Mouse (Mus musculus) hindbrain, embryonic 13.5 days (tissue): ENCODE data around the gene Map3k14. TPM values are rescaled to one million over a fixed set of nuclear protein-coding genes. Genes with fewer than 3 reads are reported as not detected.
A peak's percentile ranks its signal among the peaks of the same experiment; 100 is the strongest.

Experiments used
- ATAC-seq: fragments of 200-750 bp; cut with Nextera tagmentation; 2 replicates; pipeline ENCODE4 v1.8.0; 2017; ENCODE audit warnings: moderate TSS enrichment; ENCODE audit not compliant: low FRiP score
- H3K27ac ChIP-seq: fragments of 300-500 bp; sonication (generic); 2 replicates; pipeline ENCODE4 v1.5.1; 2015; ENCODE audit warnings: inconsistent platforms, mild to moderate bottlenecking, moderate library complexity
- H3K27me3 ChIP-seq: fragments of 300-500 bp; sonication (generic); 2 replicates; pipeline ENCODE4 v1.6.1; 2015; ENCODE audit warnings: mild to moderate bottlenecking, inconsistent platforms
- H3K36me3 ChIP-seq: fragments of 300-500 bp; sonication (generic); 2 replicates; pipeline ENCODE4 v1.6.1; 2015; ENCODE audit warnings: mild to moderate bottlenecking, inconsistent platforms
- H3K4me1 ChIP-seq: fragments of 300-500 bp; sonication (generic); replicated peaks from 2 replicates; pipeline ENCODE4 v1.6.1; 2015; ENCODE audit warnings: inconsistent platforms
- H3K4me2 ChIP-seq: fragments of 300-500 bp; sonication (generic); 2 replicates; pipeline ENCODE4 v1.6.1; 2015; ENCODE audit warnings: inconsistent platforms, mild to moderate bottlenecking, moderate library complexity
- H3K4me3 ChIP-seq: fragments of 300-500 bp; sonication (generic); 2 replicates; pipeline ENCODE4 v1.5.1; 2015; ENCODE audit warnings: mild to moderate bottlenecking, inconsistent platforms
- H3K9ac ChIP-seq: fragments of 300-500 bp; sonication (generic); 2 replicates; pipeline ENCODE4 v1.6.1; 2015; ENCODE audit warnings: mild to moderate bottlenecking, inconsistent platforms
- H3K9me3 ChIP-seq: fragments of 300-500 bp; sonication (generic); 2 replicates; pipeline ENCODE4 v1.6.1; 2016; ENCODE audit warnings: inconsistent platforms
- WGBS: fragments of 180-500 bp; shearing (Covaris S2); methylation state at CpG from one replicate; pipeline ENCODE4 v1.1.7; 2015; 5-methylcytosine and 5-hydroxymethylcytosine counted together
- polyA plus RNA-seq: library from polyadenylated mRNA; unstranded; fragments of >200 nt; fragmentation: Nextera tagmentation; extraction: Ambion mirVana; gene quantifications from 2 replicates; pipeline ENCODE4 v1.2.1, GENCODE M21; 2015

The Map3k14 gene
- polyA plus RNA-seq, 1 experiment from 2014 or later: 3.2 TPM

GRCm38 (mm10) chr11:103257938-103258481 lies 9.3 kb downstream of the Map3k14 start:
- peaks cover 24% of the 10 kb centered on the region for H3K4me1 ChIP-seq
- H3K9me3 ChIP-seq: no peaks in the 10 kb centered on the region
- no peak overlapping the region for H3K4me3 ChIP-seq
- H3K9ac ChIP-seq: no peak overlapping the region
- no peak overlapping the region for H3K27ac ChIP-seq
- H3K27me3 ChIP-seq: no peaks in the 10 kb centered on the region
- H3K36me3 ChIP-seq: no peaks in the 10 kb centered on the region
- WGBS: 95% methylated on average over 4 of the region's 4 CpGs
- H3K4me2 ChIP-seq: no peak overlapping the region
- ATAC-seq: no peak

GRCm38 (mm10) chr11:103253605-103254004 lies 13.7 kb downstream of the Map3k14 start:
- Histone ChIP-seq H3K4me2 (no peak overlapping the region), H3K27me3 (no peaks in the 10 kb centered on the region), H3K4me1 (peaks cover 18% of the 10 kb centered on the region), H3K36me3 (no peaks in the 10 kb centered on the region), H3K27ac (no peak overlapping the region), H3K9me3 (no peaks in the 10 kb centered on the region), H3K4me3 (no peak overlapping the region), H3K9ac (no peak overlapping the region)
- ATAC-seq: no peak
- 92% methylated on average over 5 of the region's 5 CpGs for whole genome bisulfite sequencing

- Histone ChIP-seq H3K9ac (no peak overlapping the region), H3K4me3 (no peak overlapping the region), H3K9me3 (no peaks in the 10 kb centered on the region), H3K27ac (no peak overlapping the region), H3K4me1 (peaks cover 30% of the 10 kb centered on the region), H3K27me3 (no peaks in the 10 kb centered on the region), H3K4me2 (no peak overlapping the region), H3K36me3 (no peaks in the 10 kb centered on the region)
- ATAC-seq: no peak
- WGBS: 93% methylated on average over 5 of the region's 5 CpGs
These were observed 14.9 kb downstream of the Map3k14 start for GRCm38 (mm10) chr11:103252380-103252779.

GRCm38 (mm10) chr11:103250324-103250723 lies 16.9 kb downstream of the Map3k14 start:
- Histone ChIP-seq H3K27me3 (no peaks in the 10 kb centered on the region), H3K27ac (no peak overlapping the region), H3K9ac (no peak overlapping the region), H3K4me3 (no peak overlapping the region), H3K9me3 (no peaks in the 10 kb centered on the region), H3K4me1 (peaks cover 41% of the 10 kb centered on the region), H3K36me3 (no peaks in the 10 kb centered on the region), H3K4me2 (no peak overlapping the region)
- ATAC-seq: no peak
- 99% methylated on average over 3 of the region's 3 CpGs for WGBS

DNA sequence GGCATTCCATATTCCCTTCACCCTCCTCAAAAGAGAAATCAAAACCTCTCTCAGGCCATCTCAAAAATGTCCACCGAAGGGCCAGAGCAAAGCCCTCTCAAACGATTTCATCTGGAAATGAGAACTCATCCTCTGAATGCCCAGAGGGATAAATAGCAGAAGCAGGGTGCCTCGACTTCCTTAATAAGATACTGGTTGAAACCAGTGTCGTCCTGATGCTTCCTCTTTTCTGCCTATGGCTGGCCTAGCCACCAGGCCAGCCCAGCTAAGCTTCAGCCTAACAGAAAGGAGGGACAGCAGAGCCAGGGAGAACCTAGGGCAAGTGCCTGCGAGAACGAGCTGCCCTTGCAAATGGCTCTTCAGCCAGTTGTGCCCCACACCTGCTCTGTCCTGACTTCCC lies 17.8 kb downstream of the Map3k14 start:
- Histone ChIP-seq H3K4me2 (no peak overlapping the region), H3K4me3 (no peak overlapping the region), H3K4me1 (peaks cover 48% of the 10 kb centered on the region), H3K27ac (no peak overlapping the region), H3K27me3 (no peaks in the 10 kb centered on the region), H3K9ac (no peak overlapping the region), H3K9me3 (no peaks in the 10 kb centered on the region), H3K36me3 (no peaks in the 10 kb centered on the region)
- ATAC-seq: no peak
- WGBS: 69% methylated on average over 6 of the region's 6 CpGs

DNA sequence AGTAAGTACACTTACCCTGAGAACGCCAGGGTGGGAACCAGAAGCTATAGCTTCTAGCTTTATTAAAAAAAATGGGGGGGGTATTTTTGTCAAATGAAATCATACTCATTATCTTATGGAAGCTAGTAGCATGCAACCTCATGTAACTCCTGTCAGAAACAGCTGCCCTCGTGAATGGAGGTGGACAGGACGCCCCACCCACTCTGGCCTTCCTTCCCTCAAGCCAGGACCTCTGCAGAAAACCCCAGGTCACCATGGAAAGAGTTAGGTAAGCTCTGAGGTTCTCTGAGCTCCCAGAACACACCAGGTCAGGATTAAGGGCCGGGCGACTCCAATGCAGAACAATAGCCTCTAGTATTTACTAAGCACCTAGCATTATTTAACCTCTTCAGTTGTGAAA lies 18.4 kb downstream of the Map3k14 start:
- no peak overlapping the region for H3K27ac ChIP-seq
- no peak for ATAC-seq
- H3K36me3 ChIP-seq: no peaks in the 10 kb centered on the region
- no peaks in the 10 kb centered on the region for H3K9me3 ChIP-seq
- H3K4me2 ChIP-seq: no peak overlapping the region
- H3K9ac ChIP-seq: no peak overlapping the region
- H3K4me3 ChIP-seq: no peak overlapping the region
- H3K27me3 ChIP-seq: no peaks in the 10 kb centered on the region
- 72% methylated on average over 5 of the region's 5 CpGs for WGBS
- H3K4me1 ChIP-seq: peaks cover 48% of the 10 kb centered on the region

DNA sequence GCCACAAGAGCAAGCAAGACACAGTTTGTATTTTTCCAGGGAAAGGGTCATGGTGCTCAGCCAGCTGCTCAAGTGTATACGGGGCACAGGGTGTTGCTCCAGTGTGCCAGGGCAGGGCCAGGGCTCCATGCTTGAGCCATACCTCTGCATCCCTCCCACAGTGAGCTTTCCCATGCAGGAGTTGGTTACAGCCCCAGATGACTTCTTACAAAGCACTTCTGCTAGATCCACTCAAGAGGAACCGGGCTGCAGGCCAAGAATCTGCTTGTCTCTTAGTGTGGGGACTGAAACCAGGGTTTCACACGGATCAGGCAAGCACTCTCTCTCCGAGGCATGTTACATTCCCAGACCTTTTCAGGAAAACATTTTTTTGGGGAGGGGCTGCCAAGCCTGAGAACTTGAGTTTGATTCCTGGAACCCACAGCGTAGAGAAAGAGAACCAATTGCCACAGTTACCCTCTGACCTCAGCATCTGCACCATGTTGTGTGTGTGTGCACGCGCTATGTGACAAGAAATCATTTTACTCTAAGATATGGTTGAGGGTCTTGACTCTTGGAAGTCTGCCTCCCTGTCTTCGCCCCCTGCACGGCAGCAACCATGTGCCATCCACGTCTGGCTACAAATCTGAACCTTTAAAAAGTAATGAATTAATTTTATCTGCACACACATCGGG lies 19.6 kb downstream of the Map3k14 start:
- Histone ChIP-seq H3K9ac (no peak overlapping the region), H3K36me3 (no peaks in the 10 kb centered on the region), H3K27ac (peak overlapping the region; percentile 71), H3K9me3 (no peaks in the 10 kb centered on the region), H3K4me3 (no peak overlapping the region), H3K4me2 (no peak overlapping the region), H3K4me1 (peaks cover 43% of the 10 kb centered on the region), H3K27me3 (no peaks in the 10 kb centered on the region)
- WGBS: 65% methylated on average over 11 of the region's 11 CpGs
- no peak for ATAC-seq

- H3K4me2 ChIP-seq: no peak overlapping the region
- no peaks in the 10 kb centered on the region for H3K27me3 ChIP-seq
- 0 out of 2 replicates have a peak, but pooled peaks have one; percentile 24 for ATAC-seq
- H3K4me1 ChIP-seq: peaks cover 48% of the 10 kb centered on the region
- no peaks in the 10 kb centered on the region for H3K9me3 ChIP-seq
- H3K27ac ChIP-seq: peak overlapping the region; percentile 35
- 68% methylated on average over 4 of the region's 4 CpGs for WGBS
- no peak overlapping the region for H3K4me3 ChIP-seq
- H3K36me3 ChIP-seq: no peaks in the 10 kb centered on the region
- H3K9ac ChIP-seq: no peak overlapping the region
These were observed 20.5 kb downstream of the Map3k14 start for GRCm38 (mm10) chr11:103246731-103247290.

DNA sequence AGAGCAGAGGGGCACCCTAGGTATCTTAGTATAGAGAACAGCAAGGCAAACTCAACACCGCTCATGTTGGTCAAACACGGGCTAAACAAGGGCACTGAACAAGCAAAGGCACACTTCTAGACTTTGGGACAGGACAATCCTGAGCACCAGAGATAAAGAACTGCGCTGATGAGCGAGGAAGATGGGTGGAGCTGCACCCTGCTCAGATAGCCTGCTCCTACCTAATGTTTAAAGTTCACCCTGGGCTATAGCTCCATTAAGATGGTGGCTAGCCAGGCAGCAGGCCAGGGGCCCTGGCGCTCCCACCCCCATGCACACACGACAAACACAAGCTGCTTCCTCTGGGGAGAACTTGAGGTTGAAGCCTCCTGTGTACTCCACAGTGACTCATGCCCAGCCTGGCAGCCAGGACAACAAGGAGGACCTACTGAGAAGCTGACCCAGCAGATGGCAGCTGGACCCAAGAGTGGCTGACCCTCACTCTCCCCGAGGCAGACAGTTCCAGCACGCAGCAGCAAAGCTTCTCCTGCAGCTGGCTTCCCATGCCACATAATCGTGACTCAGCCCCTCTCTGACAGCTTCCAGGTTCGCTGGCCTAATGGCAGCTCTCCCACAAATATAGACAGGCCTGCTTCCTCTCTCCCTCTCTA lies 21.1 kb downstream of the Map3k14 start:
- Histone ChIP-seq H3K4me2 (no peak overlapping the region), H3K4me1 (peaks cover 54% of the 10 kb centered on the region), H3K4me3 (no peak overlapping the region), H3K36me3 (no peaks in the 10 kb centered on the region), H3K9me3 (no peaks in the 10 kb centered on the region), H3K27me3 (no peaks in the 10 kb centered on the region), H3K27ac (peak overlapping the region; percentile 35; the same call in 1 of the 2 replicates), H3K9ac (no peak overlapping the region)
- no peak for ATAC-seq
- WGBS: 77% methylated on average over 10 of the region's 10 CpGs

- Histone ChIP-seq H3K9me3 (no peaks in the 10 kb centered on the region), H3K4me2 (no peak overlapping the region), H3K4me3 (no peak overlapping the region), H3K4me1 (peaks cover 62% of the 10 kb centered on the region), H3K27ac (no peak overlapping the region), H3K27me3 (no peaks in the 10 kb centered on the region), H3K36me3 (peaks cover 6% of the 10 kb centered on the region; the same call in 1 of the 2 replicates), H3K9ac (no peak overlapping the region)
- no peak for ATAC-seq
- 80% methylated on average over 4 of the region's 4 CpGs for WGBS
These were observed 22.4 kb downstream of the Map3k14 start for GRCm38 (mm10) chr11:103244856-103245255.

DNA sequence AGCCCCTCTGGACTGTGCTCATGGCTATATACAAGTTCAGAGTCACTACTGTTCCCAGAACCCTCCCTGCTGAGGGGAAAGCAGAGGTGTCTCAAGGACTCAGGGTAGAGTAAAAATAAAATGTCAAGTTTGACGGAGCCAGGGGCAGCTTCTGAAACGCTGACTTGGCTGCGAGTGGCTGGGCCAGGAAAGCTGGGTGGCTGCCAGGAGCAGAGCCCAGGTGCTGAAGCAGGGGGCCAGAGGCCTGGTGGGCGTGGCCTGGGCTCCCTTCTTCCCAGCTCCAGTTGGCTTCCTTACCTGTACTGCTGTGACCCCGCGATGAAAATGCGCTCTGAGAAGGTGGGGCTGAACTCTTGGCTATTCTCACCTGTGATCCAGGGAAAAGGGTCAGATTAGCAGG lies 26.5 kb downstream of the Map3k14 start:
- Histone ChIP-seq H3K4me3 (no peak overlapping the region), H3K27me3 (no peaks in the 10 kb centered on the region), H3K4me1 (peaks cover 26% of the 10 kb centered on the region), H3K36me3 (peaks cover 43% of the 10 kb centered on the region), H3K27ac (0 out of 2 replicates have a peak overlapping the region, but pooled peaks have one; percentile 1), H3K4me2 (no peak overlapping the region), H3K9ac (no peak overlapping the region), H3K9me3 (no peaks in the 10 kb centered on the region)
- ATAC-seq: no peak
- 53% methylated on average over 7 of the region's 7 CpGs for WGBS

- no peak overlapping the region for H3K4me3 ChIP-seq
- no peak for ATAC-seq
- H3K4me1 ChIP-seq: peaks cover 19% of the 10 kb centered on the region
- no peak overlapping the region for H3K9ac ChIP-seq
- H3K27me3 ChIP-seq: no peaks in the 10 kb centered on the region
- H3K9me3 ChIP-seq: no peaks in the 10 kb centered on the region
- 73% methylated on average over 9 of the region's 9 CpGs for WGBS
- peaks cover 45% of the 10 kb centered on the region for H3K36me3 ChIP-seq
- no peak overlapping the region for H3K4me2 ChIP-seq
- no peak overlapping the region for H3K27ac ChIP-seq
These were observed 29.5 kb downstream of the Map3k14 start for GRCm38 (mm10) chr11:103237757-103238156.
